Comparison of ENCODE assay signal across 14 mouse cellular contexts in genomic region chr6:135993897-135994296, GRCm38 (mm10).
DNase-seq lines count a peak whose midpoint lies in the region; ATAC-seq and TF ChIP-seq lines count a peak whose summit lies in the region.
"Had no signal": no experiment of that assay in that cellular context is flagged by ENCODE, and none has a peak within 500 bp of the region (broad histone marks: within the 10 kb centered on the region; RNA-seq: fewer than 3 reads in every experiment).

No protein-coding gene starts in this region.

- H3K9me3 ChIP-seq in kidney, postnatal 0 days (replicated peaks; ENCODE audit: low read length) = no peaks in the 10 kb centered on the region
- no peaks in the 10 kb centered on the region for H3K9me3 ChIP-seq in hindbrain, embryonic 11.5 days (ENCODE audit: control insufficient read depth, low read length)
- no peaks in the 10 kb centered on the region for H3K9me3 ChIP-seq in hindbrain, embryonic 15.5 days
- no peaks in the 10 kb centered on the region for H3K9me3 ChIP-seq in midbrain, embryonic 16.5 days (replicated peaks; ENCODE audit: control insufficient read depth, low read length, poor library complexity, severe bottlenecking)
- H3K9me3 ChIP-seq: heart, embryonic 12.5 days; limb, embryonic 12.5 days had no signal

- H3K4me3 ChIP-seq in kidney, postnatal 0 days (replicated peaks; ENCODE audit: low read depth, low read length) = no peak overlapping the region
- no peak overlapping the region for H3K4me3 ChIP-seq in hindbrain, embryonic 11.5 days (ENCODE audit: low read depth, low read length)
- H3K4me3 ChIP-seq in hindbrain, embryonic 15.5 days = no peak overlapping the region
- no peak overlapping the region for H3K4me3 ChIP-seq in midbrain, embryonic 16.5 days (ENCODE audit: low read depth, low read length)
- H3K4me3 ChIP-seq: embryonic facial prominence, embryonic 12.5 days; heart, embryonic 12.5 days; limb, embryonic 12.5 days had no signal

- WGBS in kidney, postnatal 0 days = 63% methylated on average over 3 of the region's 3 CpGs
- 60% methylated on average over 3 of the region's 3 CpGs for WGBS in hindbrain, embryonic 11.5 days
- WGBS in hindbrain, embryonic 15.5 days = 37% methylated on average over 3 of the region's 3 CpGs
- 27% methylated on average over 3 of the region's 3 CpGs for WGBS in midbrain, embryonic 16.5 days

- no peak for ATAC-seq in kidney, postnatal 0 days (replicated peaks; ENCODE audit: low FRiP score, low read depth)
- ATAC-seq in hindbrain, embryonic 11.5 days (ENCODE audit: low FRiP score) = peak; percentile 56; the same call in 1 of the 2 replicates
- ATAC-seq in hindbrain, embryonic 15.5 days (ENCODE audit: low FRiP score, low read depth) = peak; percentile 64
- peak; percentile 64 for ATAC-seq in midbrain, embryonic 16.5 days
- ATAC-seq: CD4-positive, CD25-positive, alpha-beta regulatory T cell, adult 4 months had no signal

- H3K27me3 ChIP-seq in kidney, postnatal 0 days (ENCODE audit: insufficient read depth, low read length) = no peaks in the 10 kb centered on the region
- H3K27me3 ChIP-seq in hindbrain, embryonic 11.5 days (ENCODE audit: control insufficient read depth, insufficient read depth, low read length) = no peaks in the 10 kb centered on the region
- H3K27me3 ChIP-seq in hindbrain, embryonic 15.5 days = no peaks in the 10 kb centered on the region
- H3K27me3 ChIP-seq in midbrain, embryonic 16.5 days (ENCODE audit: control insufficient read depth, insufficient read depth, low read depth, low read length) = no peaks in the 10 kb centered on the region
- H3K27me3 ChIP-seq: embryonic facial prominence, embryonic 12.5 days; heart, embryonic 12.5 days; limb, embryonic 12.5 days had no signal

- H3K36me3 ChIP-seq in kidney, postnatal 0 days (ENCODE audit: insufficient read depth, low read length) = no peaks in the 10 kb centered on the region
- no peaks in the 10 kb centered on the region for H3K36me3 ChIP-seq in hindbrain, embryonic 11.5 days (ENCODE audit: control insufficient read depth, insufficient read depth, low read length)
- 0 out of 2 replicates have a peak, but pooled peaks cover 4% of the 10 kb centered on the region for H3K36me3 ChIP-seq in hindbrain, embryonic 15.5 days
- no peaks in the 10 kb centered on the region for H3K36me3 ChIP-seq in midbrain, embryonic 16.5 days (ENCODE audit: control insufficient read depth, insufficient read depth, low read length)
- H3K36me3 ChIP-seq: embryonic facial prominence, embryonic 12.5 days; heart, embryonic 12.5 days; limb, embryonic 12.5 days had no signal

- no peak overlapping the region for H3K27ac ChIP-seq in kidney, postnatal 0 days
- no peak overlapping the region for H3K27ac ChIP-seq in hindbrain, embryonic 11.5 days (ENCODE audit: low read depth, low read length)
- H3K27ac ChIP-seq in hindbrain, embryonic 15.5 days (replicated peaks) = no peak overlapping the region
- H3K27ac ChIP-seq in midbrain, embryonic 16.5 days (ENCODE audit: low read length) = peak overlapping the region; percentile 66; the same call in 1 of the 2 replicates
- H3K27ac ChIP-seq: embryonic facial prominence, embryonic 12.5 days; limb, embryonic 12.5 days; liver, embryonic 14.5 days had no signal

- H3K9ac ChIP-seq in kidney, postnatal 0 days (ENCODE audit: low read depth, low read length) = no peak overlapping the region
- H3K9ac ChIP-seq in hindbrain, embryonic 11.5 days (ENCODE audit: low read depth, low read length) = no peak overlapping the region
- no peak overlapping the region for H3K9ac ChIP-seq in hindbrain, embryonic 15.5 days
- H3K9ac ChIP-seq in midbrain, embryonic 16.5 days (ENCODE audit: low read depth, low read length) = no peak overlapping the region
- H3K9ac ChIP-seq: embryonic facial prominence, embryonic 12.5 days; heart, embryonic 12.5 days; limb, embryonic 12.5 days; liver, embryonic 14.5 days had no signal

- DNase-seq in kidney, postnatal 0 days (ENCODE audit: low spot score) = peak; percentile 33
- DNase-seq in kidney, adult 18-20 months = no peak
- DNase-seq in hindbrain, embryonic 11.5 days (ENCODE audit: low spot score) = peak; percentile 50
- no peak for DNase-seq in cerebellum, postnatal 4 days (ENCODE audit: low spot score in 2 of 2)
- no peak for DNase-seq in thymus, postnatal 36 days
- DNase-seq: adrenal gland, postnatal 14 days; cerebellum, adult 9-10 months had no signal

- H3K4me1 ChIP-seq in kidney, postnatal 0 days (replicated peaks; ENCODE audit: insufficient read depth, low read length) = no peaks in the 10 kb centered on the region
- H3K4me1 ChIP-seq in hindbrain, embryonic 11.5 days (replicated peaks; ENCODE audit: control insufficient read depth, insufficient read depth, low read length) = no peaks in the 10 kb centered on the region
- H3K4me1 ChIP-seq in hindbrain, embryonic 15.5 days (replicated peaks) = peaks cover 15% of the 10 kb centered on the region
- H3K4me1 ChIP-seq in midbrain, embryonic 16.5 days (ENCODE audit: control insufficient read depth, insufficient read depth, low read length) = peaks cover 22% of the 10 kb centered on the region
- H3K4me1 ChIP-seq: embryonic facial prominence, embryonic 12.5 days; heart, embryonic 12.5 days; limb, embryonic 12.5 days had no signal

- no peak for TF ChIP-seq CTCF in kidney, postnatal 0 days (IDR thresholded peaks at IDR 0.05; ENCODE audit: low read depth)

- no peak overlapping the region for H3K4me2 ChIP-seq in kidney, postnatal 0 days (ENCODE audit: low read length)
- no peak overlapping the region for H3K4me2 ChIP-seq in hindbrain, embryonic 11.5 days (replicated peaks; ENCODE audit: low read depth, low read length)
- no peak overlapping the region for H3K4me2 ChIP-seq in hindbrain, embryonic 15.5 days
- no peak overlapping the region for H3K4me2 ChIP-seq in midbrain, embryonic 16.5 days (ENCODE audit: low read length)
- H3K4me2 ChIP-seq: embryonic facial prominence, embryonic 12.5 days; heart, embryonic 12.5 days; limb, embryonic 12.5 days had no signal

Comparison
In these comparisons a context has a peak if more than half of its experiments do, and no peak if none do; other contexts are left out.
1. DNase-seq: peak in kidney, postnatal 0 days (single experiment) and hindbrain, embryonic 11.5 days (single experiment); none in kidney, adult 18-20 months (single experiment), cerebellum, postnatal 4 days (0 of 2) and thymus, postnatal 36 days (0 of 2).